In the genomic region with DNA sequence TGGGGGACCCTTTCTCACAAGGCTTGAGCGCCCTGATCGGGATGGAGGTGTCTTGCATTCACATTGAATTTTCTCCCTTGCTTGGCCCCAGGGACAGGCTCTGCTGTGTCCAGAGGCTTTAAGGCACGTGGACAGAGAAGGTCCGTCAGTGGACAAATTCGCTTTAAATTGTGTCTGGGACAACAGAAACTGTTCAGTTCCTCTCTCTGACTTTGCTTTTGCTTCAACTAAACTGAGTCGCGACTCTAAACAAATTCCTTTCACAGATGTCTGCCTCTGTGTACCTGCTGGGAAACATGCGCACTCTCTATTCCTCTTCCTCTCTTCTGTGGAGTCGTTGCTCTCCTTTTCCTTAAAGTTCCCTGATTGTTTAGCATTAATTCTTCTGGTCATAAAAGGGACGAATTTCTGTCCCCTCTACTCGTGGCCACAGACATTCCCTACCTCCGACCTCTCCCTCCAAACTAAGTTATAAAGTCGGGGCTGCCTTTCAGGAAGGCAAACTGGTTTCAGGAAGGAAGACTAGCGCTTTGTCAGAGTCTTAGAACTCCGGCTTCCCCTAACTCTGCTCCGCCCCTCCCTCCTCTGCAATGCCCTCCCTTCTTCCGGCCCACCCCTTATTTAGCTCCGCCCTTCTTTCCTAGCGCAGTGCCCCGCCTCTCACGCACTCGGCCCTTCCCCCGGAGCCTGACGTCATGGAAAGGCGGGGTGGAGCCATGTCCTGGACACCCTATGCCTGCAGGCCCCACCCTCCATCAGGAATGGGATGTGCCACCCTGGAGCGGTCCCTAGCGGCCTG, we compare ENCODE assay signal across 1 mouse cellular context.
TF ChIP-seq lines count a peak whose summit lies in the region.

No protein-coding gene starts in this region.

TF ChIP-seq in CH12.LX, 34 proteins besides CTCF, POLR2A, EP300 and RAD21 (continued from another document):
- no peak for TF ChIP-seq ZNF384 (IDR thresholded peaks at IDR 0.05; ENCODE audit: low read depth, low read length)
